Mouse (Mus musculus): Measurements from ENCODE around the gene Hbq1b.
A peak's percentile ranks its signal among the peaks of the same experiment; 100 is the strongest.

Hbq1b gene

GRCm38 (mm10) chr11:32286695-32287492 is at the start of gene Hbq1b:
TSS of gene Hbq1b (plus strand) at chr11:32286965.
- peak; percentile 70 for DNase-seq

GRCm38 (mm10) chr11:32237411-32237795 is 49.4 kb upstream of the Hbq1b start:
- DNase-seq: no peak

GRCm38 (mm10) chr11:32238093-32238860 is 48.5 kb upstream of the Hbq1b start:
- DNase-seq: peak; percentile 73

- no peak for DNase-seq
Measured at GRCm38 (mm10) chr11:32241391-32241790, 45.4 kb upstream of the Hbq1b start.

- no peak for DNase-seq
Measured at GRCm38 (mm10) chr11:32242209-32242608, 44.6 kb upstream of the Hbq1b start.

GRCm38 (mm10) chr11:32243205-32243955 is 43.4 kb upstream of the Hbq1b start:
- no peak for DNase-seq

- DNase-seq: no peak
Measured at GRCm38 (mm10) chr11:32244064-32244463, 42.7 kb upstream of the Hbq1b start.

- DNase-seq: no peak
Measured at GRCm38 (mm10) chr11:32244617-32245016, 42.1 kb upstream of the Hbq1b start.

- no peak for DNase-seq
Measured at GRCm38 (mm10) chr11:32245614-32246013, 41.2 kb upstream of the Hbq1b start.

- no peak for DNase-seq
Measured at GRCm38 (mm10) chr11:32247068-32247467, 39.7 kb upstream of the Hbq1b start.

- DNase-seq: no peak
Measured at GRCm38 (mm10) chr11:32248350-32248749, 38.4 kb upstream of the Hbq1b start.

- no peak for DNase-seq
Measured at GRCm38 (mm10) chr11:32250880-32251763, 35.6 kb upstream of the Hbq1b start.

GRCm38 (mm10) chr11:32253121-32253520 is 33.6 kb upstream of the Hbq1b start:
- DNase-seq: no peak

- DNase-seq: no peak
Measured at GRCm38 (mm10) chr11:32256146-32256545, 30.6 kb upstream of the Hbq1b start.

GRCm38 (mm10) chr11:32256566-32256965 is 30.2 kb upstream of the Hbq1b start:
- DNase-seq: no peak

GRCm38 (mm10) chr11:32262674-32263415 is 23.9 kb upstream of the Hbq1b start:
- no peak for DNase-seq

- no peak for DNase-seq
Measured at GRCm38 (mm10) chr11:32265117-32265738, 21.5 kb upstream of the Hbq1b start.

GRCm38 (mm10) chr11:32266194-32266593 is 20.6 kb upstream of the Hbq1b start:
- no peak for DNase-seq

GRCm38 (mm10) chr11:32266776-32267175 is 20.0 kb upstream of the Hbq1b start:
- no peak for DNase-seq

GRCm38 (mm10) chr11:32267188-32267884 is 19.4 kb upstream of the Hbq1b start, which contains the start of gene Nprl3:
TSS of gene Nprl3 (minus strand) at chr11:32267707.
- peak; percentile 94 for DNase-seq

All from kidney, adult 11 months (tissue).